Mouse (Mus musculus) testis, adult 2 months (tissue): ENCODE measurements around the gene Akap8.

ENCODE experiments used
- CTCF ChIP-seq: fragments of 200-500 bp; IDR thresholded peaks from 2 replicates; pipeline ENCODE4 v1.5.1; 2012; ENCODE audit warnings: low read depth, mild to moderate bottlenecking, inconsistent platforms, low read length, moderate library complexity; ENCODE audit not compliant: control insufficient read depth, insufficient read depth, insufficient replicate concordance
- POLR2A ChIP-seq: fragments of 200-500 bp; IDR thresholded peaks from 2 replicates; pipeline ENCODE4 v1.6.1; 2012; ENCODE audit warnings: low read depth, mild to moderate bottlenecking, inconsistent platforms, low read length, moderate library complexity; ENCODE audit not compliant: control insufficient read depth

GRCm38 (mm10) chr17:32298125-32298524 lies 22.9 kb downstream of the Akap8 start:
- TF ChIP-seq CTCF = no peak
- TF ChIP-seq POLR2A = no peak
